Mouse (Mus musculus): Measurements from ENCODE around the gene Pagr1a. TPM values are rescaled to one million over a fixed set of nuclear protein-coding genes. Genes with fewer than 3 reads are reported as not detected.

Gene Pagr1a
- polyA plus RNA-seq, 2 experiments = 15.2 to 32.2 TPM

GRCm38 (mm10) chr7:127011717-127012116 is 5.4 kb downstream of the Pagr1a start:
- H3K36me3 ChIP-seq (replicated peaks; ENCODE audit: control insufficient read depth, insufficient read depth, low read depth) = peaks cover 5% of the 10 kb centered on the region
- 73% methylated on average over 2 of the region's 2 CpGs for WGBS (ENCODE audit: insufficient replicate concordance)
- no peak overlapping the region for H3K4me3 ChIP-seq (ENCODE audit: insufficient read depth in 1 of 2, low read depth in 2 of 2, low read length in 2 of 2)
- ATAC-seq (ENCODE audit: insufficient read depth) (no peak), DNase-seq (ENCODE audit: low read depth in 3 of 3, low spot score in 3 of 3) (no peak)
- H3K27ac ChIP-seq = no peak overlapping the region
- no peaks in the 10 kb centered on the region for H3K27me3 ChIP-seq (ENCODE audit: control insufficient read depth, insufficient read depth, low read length)
- H3K4me1 ChIP-seq (replicated peaks; ENCODE audit: control insufficient read depth in 2 of 2, insufficient read depth in 2 of 2, low read length in 1 of 2) = peaks cover 19 to 33% of the 10 kb centered on the region in 2 experiments
- no peaks in the 10 kb centered on the region for H3K9me3 ChIP-seq (ENCODE audit: control insufficient read depth, low read length)
- no peak overlapping the region for H3K9ac ChIP-seq (replicated peaks)
- TF ChIP-seq EP300 (IDR thresholded peaks at IDR 0.05; ENCODE audit: low read depth) (no peak), CTCF (IDR thresholded peaks at IDR 0.05; ENCODE audit: low read depth) (no peak)
- H3K4me2 ChIP-seq (ENCODE audit: low read depth) = no peak overlapping the region

- Histone ChIP-seq H3K9ac (replicated peaks) (no peak overlapping the region), H3K36me3 (replicated peaks; ENCODE audit: control insufficient read depth, insufficient read depth, low read depth) (peaks cover 5% of the 10 kb centered on the region), H3K27me3 (ENCODE audit: control insufficient read depth, insufficient read depth, low read length) (no peaks in the 10 kb centered on the region), H3K9me3 (ENCODE audit: control insufficient read depth, low read length) (no peaks in the 10 kb centered on the region), H3K4me2 (ENCODE audit: low read depth) (no peak overlapping the region), H3K4me1 (replicated peaks; ENCODE audit: control insufficient read depth in 2 of 2, insufficient read depth in 2 of 2, low read length in 1 of 2) (peaks cover 19 to 33% of the 10 kb centered on the region in 2 experiments), H3K4me3 (ENCODE audit: insufficient read depth in 1 of 2, low read depth in 2 of 2, low read length in 2 of 2) (no peak overlapping the region), H3K27ac (no peak overlapping the region)
- DNase-seq (ENCODE audit: low read depth in 3 of 3, low spot score in 3 of 3) (no peak), ATAC-seq (ENCODE audit: insufficient read depth) (no peak)
- WGBS (ENCODE audit: insufficient replicate concordance) = 87% methylated on average over 2 of the region's 2 CpGs
- TF ChIP-seq CTCF (IDR thresholded peaks at IDR 0.05; ENCODE audit: low read depth) (no peak), EP300 (IDR thresholded peaks at IDR 0.05; ENCODE audit: low read depth) (no peak)
These were observed 6.1 kb downstream of the Pagr1a start for GRCm38 (mm10) chr7:127011051-127011450.

GRCm38 (mm10) chr7:127009307-127010085 is 7.7 kb downstream of the Pagr1a start:
- peak overlapping the region; percentile 94 for H3K27ac ChIP-seq
- H3K4me1 ChIP-seq (replicated peaks; ENCODE audit: control insufficient read depth in 2 of 2, insufficient read depth in 2 of 2, low read length in 1 of 2) = peaks cover 19 to 26% of the 10 kb centered on the region in 2 experiments
- H3K4me2 ChIP-seq (ENCODE audit: low read depth) = peak overlapping the region; percentile 60
- TF ChIP-seq CTCF (IDR thresholded peaks at IDR 0.05; ENCODE audit: low read depth) (no peak), EP300 (IDR thresholded peaks at IDR 0.05; ENCODE audit: low read depth) (no peak)
- no peaks in the 10 kb centered on the region for H3K27me3 ChIP-seq (ENCODE audit: control insufficient read depth, insufficient read depth, low read length)
- DNase-seq (ENCODE audit: low read depth in 3 of 3, low spot score in 3 of 3) (no peak), ATAC-seq (ENCODE audit: insufficient read depth) (no peak)
- 74% methylated on average over 17 of the region's 17 CpGs for WGBS (ENCODE audit: insufficient replicate concordance)
- no peak overlapping the region; the same call in 1 of the 2 replicates for H3K9ac ChIP-seq (replicated peaks)
- peaks cover 3% of the 10 kb centered on the region; the same call in 1 of the 2 replicates for H3K36me3 ChIP-seq (replicated peaks; ENCODE audit: control insufficient read depth, insufficient read depth, low read depth)
- H3K9me3 ChIP-seq (ENCODE audit: control insufficient read depth, low read length) = no peaks in the 10 kb centered on the region
- no peak overlapping the region for H3K4me3 ChIP-seq (ENCODE audit: insufficient read depth in 1 of 2, low read depth in 2 of 2, low read length in 2 of 2)

- peaks cover 19 to 22% of the 10 kb centered on the region in 2 experiments for H3K4me1 ChIP-seq (replicated peaks; ENCODE audit: control insufficient read depth in 2 of 2, insufficient read depth in 2 of 2, low read length in 1 of 2)
- H3K27ac ChIP-seq = peak overlapping the region; percentile 94
- peak overlapping the region; percentile 65 for H3K9ac ChIP-seq (replicated peaks)
- H3K9me3 ChIP-seq (ENCODE audit: control insufficient read depth, low read length) = no peaks in the 10 kb centered on the region
- peaks cover 3% of the 10 kb centered on the region; the same call in 1 of the 2 replicates for H3K36me3 ChIP-seq (replicated peaks; ENCODE audit: control insufficient read depth, insufficient read depth, low read depth)
- H3K4me2 ChIP-seq (ENCODE audit: low read depth) = peak overlapping the region; percentile 60
- no peaks in the 10 kb centered on the region for H3K27me3 ChIP-seq (ENCODE audit: control insufficient read depth, insufficient read depth, low read length)
- DNase-seq (ENCODE audit: low read depth in 3 of 3, low spot score in 3 of 3) (peak; percentile 66 to 76 (median 69)), ATAC-seq (ENCODE audit: insufficient read depth) (peak; percentile 95)
- no peak overlapping the region for H3K4me3 ChIP-seq (ENCODE audit: insufficient read depth in 1 of 2, low read depth in 2 of 2, low read length in 2 of 2)
- TF ChIP-seq CTCF (IDR thresholded peaks at IDR 0.05; ENCODE audit: low read depth) = no peak
- no peak for TF ChIP-seq EP300 (IDR thresholded peaks at IDR 0.05; ENCODE audit: low read depth)
- WGBS (ENCODE audit: insufficient replicate concordance) = 32% methylated on average over 9 of the region's 9 CpGs
These were observed 8.7 kb downstream of the Pagr1a start for GRCm38 (mm10) chr7:127008239-127009019.
